Mouse (Mus musculus): ENCODE results near the gene March9.

Gene March9

GRCm38 (mm10) chr10:127048608-127049394 lies 11.2 kb downstream of the March9 start:
- in situ Hi-C loops (cut with MboI; ENCODE audit: low pct_unique_long_range_greater_than_20kb in 1 of 2, low sequenced_read_pairs in 2 of 2, unreplicated experiment in 1 of 2): no loop called here

DNA sequence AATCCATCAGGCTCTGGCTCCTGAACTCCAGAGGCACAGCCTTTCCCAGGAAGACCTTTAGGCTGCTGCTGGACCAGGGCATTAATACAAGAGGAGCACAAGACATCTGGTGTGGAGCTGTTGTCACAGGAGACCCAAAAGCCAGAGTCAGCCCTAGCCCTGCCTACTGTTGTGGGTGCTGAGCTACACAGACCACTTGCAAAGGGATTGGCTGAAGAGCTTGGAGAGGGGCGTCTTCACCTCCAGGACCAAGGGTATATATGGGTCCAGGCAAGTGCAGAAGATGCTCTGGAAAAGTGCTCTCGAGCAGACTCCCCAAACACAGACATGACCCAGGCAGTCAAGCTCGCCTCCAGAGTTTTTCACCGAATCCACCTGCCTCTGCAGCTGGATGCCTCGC lies 12.0 kb downstream of the March9 start, which contains the start of gene Cyp27b1:
TSS of gene Cyp27b1 (plus strand) at position 297 of the 400 bp plus-strand sequence.
- in situ Hi-C loops (cut with MboI; ENCODE audit: low pct_unique_long_range_greater_than_20kb in 1 of 2, low sequenced_read_pairs in 2 of 2, unreplicated experiment in 1 of 2): no loop called here

DNA sequence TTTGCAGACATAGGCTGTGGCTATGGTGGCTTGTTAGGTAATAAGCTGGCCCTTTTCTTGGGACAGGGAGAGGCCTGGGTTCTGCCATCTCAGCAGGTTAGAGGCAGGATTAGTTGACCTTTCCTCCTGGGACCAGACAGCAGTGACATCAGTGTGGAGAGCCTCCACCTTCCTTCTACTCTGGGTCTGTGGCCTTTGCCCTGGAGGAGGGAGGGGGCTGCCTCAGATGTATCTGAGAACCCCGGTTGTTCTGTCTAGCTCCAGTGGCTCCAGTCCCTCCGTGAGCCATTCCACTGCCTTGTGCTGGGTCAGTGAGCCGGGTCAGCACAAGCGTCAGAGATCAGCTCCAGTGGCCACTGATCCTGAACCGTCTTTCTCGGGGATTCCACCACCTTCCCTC lies 16.8 kb downstream of the March9 start:
- in situ Hi-C loops (cut with MboI; ENCODE audit: low pct_unique_long_range_greater_than_20kb in 1 of 2, low sequenced_read_pairs in 2 of 2, unreplicated experiment in 1 of 2): no loop called here

GRCm38 (mm10) chr10:127042468-127043115 lies 17.4 kb downstream of the March9 start:
- in situ Hi-C loops (cut with MboI; ENCODE audit: low pct_unique_long_range_greater_than_20kb in 1 of 2, low sequenced_read_pairs in 2 of 2, unreplicated experiment in 1 of 2): no loop called here

GRCm38 (mm10) chr10:127041774-127042338 lies 18.1 kb downstream of the March9 start:
- in situ Hi-C loops (cut with MboI; ENCODE audit: low pct_unique_long_range_greater_than_20kb in 1 of 2, low sequenced_read_pairs in 2 of 2, unreplicated experiment in 1 of 2): no loop called here

DNA sequence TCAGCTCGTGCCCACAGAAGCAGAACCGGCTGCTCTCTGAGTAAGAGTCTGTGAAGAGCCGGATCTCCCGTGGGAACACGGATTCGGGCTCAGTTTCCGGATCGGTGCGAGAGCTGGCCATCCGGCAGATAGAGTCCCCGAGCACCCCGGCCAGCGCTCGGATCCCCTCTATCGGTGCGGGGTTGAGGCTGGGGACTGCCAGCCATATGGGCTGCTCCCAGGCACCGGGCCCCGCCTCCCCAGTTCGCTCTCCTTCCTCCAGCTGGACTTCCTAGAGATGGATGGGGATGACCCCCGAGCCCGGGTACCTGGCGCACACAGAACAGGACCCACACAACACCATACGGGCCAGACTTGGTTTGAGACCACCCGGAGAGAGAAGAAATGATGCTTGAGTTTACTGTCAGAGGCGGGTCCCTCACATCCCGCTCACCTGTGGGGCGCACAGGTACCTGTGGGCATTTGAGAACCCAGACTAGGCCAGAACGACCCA lies 18.7 kb downstream of the March9 start, which contains the start of the genes Mettl1 and Eef1akmt3:
TSS of gene Mettl1 (plus strand) at position 141 of the 493 bp plus-strand sequence.
TSS of gene Eef1akmt3 (minus strand) at position 240 of the 493 bp plus-strand sequence.
- in situ Hi-C loops (cut with MboI; ENCODE audit: low pct_unique_long_range_greater_than_20kb in 1 of 2, low sequenced_read_pairs in 2 of 2, unreplicated experiment in 1 of 2): no loop called here

DNA sequence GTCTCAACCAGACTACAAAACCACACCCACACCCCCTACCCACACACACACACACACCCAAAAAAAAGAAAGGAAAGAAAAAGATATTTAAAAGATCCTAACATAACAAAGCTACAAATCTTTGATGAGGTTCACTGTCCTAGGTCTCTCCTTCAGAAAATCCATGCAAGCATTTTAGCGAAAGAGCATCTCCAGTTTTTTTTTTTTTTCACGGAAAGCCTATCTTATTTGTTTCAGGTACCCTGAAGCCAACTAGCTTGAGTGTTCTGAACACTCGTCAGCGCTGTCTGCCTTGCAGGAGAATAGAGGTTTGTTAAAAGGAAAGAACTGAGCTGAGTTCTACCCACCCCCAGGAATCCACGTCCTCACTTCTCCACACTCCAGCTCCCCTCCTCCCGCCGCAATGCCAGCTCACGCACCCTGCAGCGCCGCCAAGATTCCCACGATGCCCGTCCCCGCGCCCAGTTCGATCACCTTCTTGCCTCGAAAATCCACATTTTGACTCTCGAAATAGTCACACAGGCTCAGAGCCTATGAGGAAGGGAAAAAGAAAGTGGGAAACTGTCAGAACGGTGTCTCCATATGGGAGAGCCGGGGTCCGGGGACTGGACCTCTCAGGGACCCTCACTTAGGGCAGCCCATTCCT lies 19.3 kb downstream of the March9 start:
- in situ Hi-C loops (cut with MboI; ENCODE audit: low pct_unique_long_range_greater_than_20kb in 1 of 2, low sequenced_read_pairs in 2 of 2, unreplicated experiment in 1 of 2): no loop called here

- in situ Hi-C loops (cut with MboI; ENCODE audit: low pct_unique_long_range_greater_than_20kb in 1 of 2, low sequenced_read_pairs in 2 of 2, unreplicated experiment in 1 of 2): no loop called here
These were observed 22.3 kb downstream of the March9 start for GRCm38 (mm10) chr10:127037641-127038040.

GRCm38 (mm10) chr10:127036273-127036672 lies 23.7 kb downstream of the March9 start:
- in situ Hi-C loops (cut with MboI; ENCODE audit: low pct_unique_long_range_greater_than_20kb in 1 of 2, low sequenced_read_pairs in 2 of 2, unreplicated experiment in 1 of 2): no loop called here

DNA sequence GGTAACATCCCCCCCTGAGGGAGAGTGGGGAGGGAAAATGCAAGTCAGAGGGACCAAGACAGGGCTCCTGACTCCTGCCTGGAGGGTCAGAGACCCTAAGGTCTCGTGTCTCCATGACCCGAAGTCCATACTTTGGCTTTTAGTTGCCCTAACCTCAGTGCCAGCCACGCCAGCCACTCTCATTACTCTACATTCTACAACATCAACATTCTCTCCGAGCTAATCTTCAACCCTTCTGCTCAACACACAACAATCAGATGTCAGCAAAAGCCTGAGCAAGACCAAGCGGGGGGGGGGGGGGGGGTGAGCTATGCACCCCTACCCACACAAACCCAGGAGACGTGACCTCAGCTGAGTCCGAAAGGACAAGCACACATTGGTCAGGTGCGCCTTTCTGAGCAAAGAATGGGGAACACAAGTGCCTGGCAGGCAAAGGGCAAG lies 26.7 kb downstream of the March9 start:
- in situ Hi-C loops (cut with MboI; ENCODE audit: low pct_unique_long_range_greater_than_20kb in 1 of 2, low sequenced_read_pairs in 2 of 2, unreplicated experiment in 1 of 2): no loop called here

DNA sequence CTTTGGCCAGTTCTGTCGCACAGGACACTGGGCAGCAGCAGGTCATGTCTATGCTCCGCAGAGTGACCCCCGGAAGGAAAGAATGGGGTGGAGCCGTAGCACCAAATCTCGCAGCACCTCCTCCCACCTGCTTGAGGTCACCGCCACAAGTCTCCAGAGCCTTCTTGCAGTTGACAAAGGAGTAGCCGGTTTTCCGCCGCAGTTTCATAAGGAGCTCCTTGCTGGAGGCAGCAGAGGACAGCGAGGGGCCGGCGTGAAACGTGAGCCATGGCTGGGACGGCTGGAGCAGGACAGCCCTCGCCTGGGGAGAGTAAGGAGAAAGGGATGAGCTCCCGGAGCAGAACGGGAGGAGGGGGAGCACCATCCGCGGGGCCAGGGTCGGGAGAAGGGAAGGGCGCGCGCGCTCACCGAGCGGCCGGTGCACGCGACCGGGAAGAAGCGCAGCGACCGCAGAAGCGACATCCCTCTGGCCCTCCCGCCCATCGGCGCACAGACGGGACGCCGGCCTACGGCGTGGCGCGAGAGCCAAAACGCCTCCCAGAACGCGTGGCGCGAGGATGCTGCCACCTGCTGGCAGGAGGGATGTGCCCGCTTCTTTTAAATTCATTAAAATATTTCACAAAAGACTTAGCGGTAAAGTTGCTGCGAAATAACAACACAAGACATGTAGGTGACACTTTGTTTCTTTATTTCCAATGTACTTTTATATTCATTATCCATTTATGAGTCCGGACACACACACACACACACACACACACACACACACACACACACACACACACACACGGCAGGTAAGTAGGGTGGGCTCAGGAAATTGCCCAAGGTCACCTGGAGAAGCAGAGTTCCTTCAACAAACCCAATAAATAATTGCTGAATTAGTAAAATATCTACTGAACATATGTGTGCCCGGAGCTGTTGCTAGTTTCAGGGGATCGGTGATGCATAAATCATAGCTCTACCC lies 29.4 kb downstream of the March9 start, which contains the start of gene Tsfm:
TSS of gene Tsfm (minus strand) at position 505 of the 961 bp plus-strand sequence.
- in situ Hi-C loops (cut with MboI; ENCODE audit: low pct_unique_long_range_greater_than_20kb in 1 of 2, low sequenced_read_pairs in 2 of 2, unreplicated experiment in 1 of 2): no loop called here

DNA sequence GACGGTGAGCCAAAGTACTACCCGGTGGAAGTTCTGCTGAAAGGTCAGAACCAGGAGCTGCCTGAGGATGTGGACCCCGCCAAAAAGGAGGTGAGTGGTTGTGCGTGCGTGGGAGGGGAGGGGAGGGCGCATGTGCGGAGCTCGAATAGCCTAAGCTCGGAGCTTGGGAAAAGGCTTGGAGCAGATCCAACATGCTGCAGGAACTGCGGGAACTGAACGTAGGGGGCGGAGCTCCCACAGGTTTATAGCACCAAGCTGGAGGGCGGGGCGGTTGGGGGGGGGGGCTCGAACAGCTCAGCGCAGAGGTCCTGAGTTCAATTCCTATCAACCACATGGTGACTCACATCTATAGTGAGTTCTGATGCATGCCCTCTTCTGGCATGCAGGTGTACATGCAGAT lies 41.6 kb downstream of the March9 start:
- in situ Hi-C loops (cut with MboI; ENCODE audit: low pct_unique_long_range_greater_than_20kb in 1 of 2, low sequenced_read_pairs in 2 of 2, unreplicated experiment in 1 of 2): no loop called here

GRCm38 (mm10) chr10:127017071-127017470 lies 42.9 kb downstream of the March9 start:
- in situ Hi-C loops (cut with MboI; ENCODE audit: low pct_unique_long_range_greater_than_20kb in 1 of 2, low sequenced_read_pairs in 2 of 2, unreplicated experiment in 1 of 2): no loop called here

GRCm38 (mm10) chr10:127016488-127016887 lies 43.5 kb downstream of the March9 start:
- in situ Hi-C loops (cut with MboI; ENCODE audit: low pct_unique_long_range_greater_than_20kb in 1 of 2, low sequenced_read_pairs in 2 of 2, unreplicated experiment in 1 of 2): no loop called here
